Mouse (Mus musculus): ENCODE results near the gene Gbp9. TPM values are rescaled to one million over a fixed set of nuclear protein-coding genes. Genes with fewer than 3 reads are reported as not detected.
"Not testable (repeated sequence)": the region's sequence is repeated elsewhere in the genome, so short reads cannot be mapped to it uniquely, and the experiment has no call there.

Gene Gbp9
- polyA plus RNA-seq, 1 experiment from 2014 or later = 0.74 TPM

DNA sequence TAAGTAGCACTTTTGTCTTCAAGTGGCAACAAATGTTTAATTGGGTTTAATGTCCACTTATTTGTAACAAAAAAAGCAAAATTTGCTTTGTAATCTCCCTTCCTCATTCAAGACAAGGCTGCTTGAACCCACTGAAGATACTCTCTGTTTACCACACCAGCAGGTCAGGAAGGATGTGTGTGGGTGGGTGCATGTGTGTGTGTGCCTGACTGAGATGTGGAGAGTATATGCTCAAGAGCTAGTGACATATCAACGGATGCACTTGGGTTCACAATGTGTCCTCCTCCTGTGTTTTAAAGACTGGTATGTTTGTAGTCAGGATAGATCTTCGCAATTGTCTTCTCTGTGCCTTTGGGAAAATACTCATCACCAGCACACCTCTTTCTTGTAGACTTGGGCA, 24.6 kb downstream of the Gbp9 start:
- Histone ChIP-seq H3K9ac (no peak overlapping the region), H3K27me3 (no peaks in the 10 kb centered on the region)
- WGBS = 85% methylated on average over 2 of the region's 2 CpGs

DNA sequence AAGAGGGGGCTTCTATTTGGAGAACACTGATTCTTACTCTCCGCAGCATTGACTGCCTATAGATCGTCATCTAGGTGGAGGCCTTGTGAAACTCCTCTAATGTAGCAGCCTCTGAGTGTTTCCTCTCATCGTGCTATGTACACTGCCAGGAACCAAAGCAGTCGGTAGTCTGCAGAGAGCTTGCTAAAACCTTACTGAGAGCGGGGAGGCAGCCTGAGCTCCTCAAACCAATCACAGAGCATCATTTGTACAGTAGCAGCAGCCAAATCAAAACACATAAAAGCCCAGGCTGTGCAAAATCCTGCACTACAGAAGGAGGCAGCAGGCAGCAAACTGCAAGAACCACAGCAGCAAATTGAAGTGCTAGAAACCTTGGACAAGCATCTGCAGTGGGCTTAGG, 25.7 kb downstream of the Gbp9 start:
- no peak overlapping the region for H3K4me3 ChIP-seq
- no peak for ATAC-seq
- no peak overlapping the region for H3K9ac ChIP-seq
- H3K27me3 ChIP-seq = no peaks in the 10 kb centered on the region
- no peak overlapping the region for H3K4me2 ChIP-seq
- no peaks in the 10 kb centered on the region for H3K4me1 ChIP-seq
- no peaks in the 10 kb centered on the region for H3K36me3 ChIP-seq (ENCODE audit: poor library complexity, severe bottlenecking)
- no peak overlapping the region for H3K27ac ChIP-seq
- WGBS = 92% methylated on average over 5 of the region's 5 CpGs
- no peaks in the 10 kb centered on the region for H3K9me3 ChIP-seq (replicated peaks)

More for the DNA sequence above, 24.6 kb downstream of the Gbp9 start:
- no peaks in the 10 kb centered on the region for H3K4me1 ChIP-seq
- H3K36me3 ChIP-seq (ENCODE audit: poor library complexity, severe bottlenecking) = no peaks in the 10 kb centered on the region
- H3K27ac ChIP-seq = no peak overlapping the region
- ATAC-seq = no peak
- H3K4me2 ChIP-seq = no peak overlapping the region
- no peaks in the 10 kb centered on the region for H3K9me3 ChIP-seq (replicated peaks)
- no peak overlapping the region for H3K4me3 ChIP-seq

DNA sequence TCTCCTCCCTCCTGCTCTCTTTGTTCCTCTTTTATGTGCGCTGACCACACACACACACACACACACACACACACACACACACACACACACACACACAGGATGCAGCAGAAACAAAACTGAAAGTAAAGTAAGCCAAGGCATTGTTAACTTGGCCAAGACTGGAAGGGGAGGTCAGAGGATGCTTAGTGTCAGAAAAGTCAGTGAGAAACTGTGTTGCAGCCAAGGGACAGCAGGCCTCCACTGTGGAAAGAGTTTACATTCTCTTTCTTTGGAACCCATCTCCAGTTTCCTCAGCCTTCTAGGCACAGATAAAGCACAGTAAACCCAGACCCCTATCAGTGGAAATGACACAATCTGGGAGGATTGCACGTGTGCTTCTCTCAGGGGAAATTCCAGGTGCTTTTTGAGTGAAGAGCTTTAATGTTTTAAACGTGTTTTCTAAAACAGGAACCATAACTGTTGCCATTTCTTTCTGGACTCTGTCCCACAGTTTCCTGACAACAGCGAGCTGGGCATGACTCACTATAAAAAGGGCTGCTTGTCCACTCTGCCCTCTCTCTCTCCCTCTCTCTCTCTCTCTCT, 29.0 kb downstream of the Gbp9 start:
- H3K4me1 ChIP-seq; H3K27me3 ChIP-seq; H3K9me3 ChIP-seq (replicated peaks); H3K4me2 ChIP-seq; H3K4me3 ChIP-seq; H3K9ac ChIP-seq; H3K27ac ChIP-seq; H3K36me3 ChIP-seq (ENCODE audit: poor library complexity, severe bottlenecking); ATAC-seq: not testable (repeated sequence)
- WGBS = 21% methylated on average over 4 of the region's 4 CpGs

DNA sequence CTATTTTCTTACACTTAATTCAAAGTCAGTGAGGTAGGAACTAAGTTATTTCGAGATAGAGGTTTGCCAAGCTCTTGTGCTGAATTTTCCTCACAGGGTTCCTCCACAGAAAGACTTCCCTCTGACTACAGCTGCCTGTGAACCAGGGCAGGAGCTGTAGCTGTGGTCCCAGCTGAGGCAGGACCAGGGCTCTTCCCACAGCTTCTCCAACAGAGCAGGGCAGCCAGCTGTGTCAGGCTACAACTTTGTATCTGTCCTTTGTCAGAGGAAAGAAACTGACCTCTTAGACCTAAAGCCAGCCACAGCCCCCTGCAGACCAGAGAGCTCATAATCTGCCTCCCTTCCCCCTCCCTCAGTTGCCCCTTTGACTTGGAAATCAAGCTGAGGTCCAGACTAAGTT, 29.6 kb downstream of the Gbp9 start:
- H3K4me1 ChIP-seq; H3K27me3 ChIP-seq; ATAC-seq; H3K36me3 ChIP-seq (ENCODE audit: poor library complexity, severe bottlenecking); H3K4me2 ChIP-seq; H3K9ac ChIP-seq; H3K9me3 ChIP-seq (replicated peaks); H3K27ac ChIP-seq; H3K4me3 ChIP-seq: not testable (repeated sequence)
- WGBS = 45% methylated on average over 1 of the region's 1 CpGs

DNA sequence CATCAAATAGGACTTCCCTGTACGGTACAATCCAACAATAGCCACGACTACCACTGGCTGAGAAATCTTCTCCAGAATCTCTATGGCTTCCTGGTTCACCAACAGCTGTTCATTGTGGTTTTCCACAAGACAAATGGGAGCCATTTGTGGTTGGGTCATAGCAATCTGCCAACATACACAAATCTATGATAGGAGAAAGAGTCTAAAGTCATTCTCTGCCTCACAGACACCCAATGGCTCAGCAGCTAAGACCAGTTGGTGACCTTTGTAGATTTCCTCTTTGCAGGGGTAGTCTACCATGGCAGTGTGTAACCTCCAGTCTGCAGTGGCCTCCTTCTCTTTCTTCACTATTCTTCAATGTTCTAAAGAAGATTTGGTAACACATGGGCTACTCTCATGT, 33.6 kb downstream of the Gbp9 start:
- not testable (repeated sequence) for H3K9ac ChIP-seq; H3K9me3 ChIP-seq (replicated peaks); H3K27ac ChIP-seq; H3K36me3 ChIP-seq (ENCODE audit: poor library complexity, severe bottlenecking); H3K27me3 ChIP-seq; H3K4me1 ChIP-seq; H3K4me3 ChIP-seq; ATAC-seq; H3K4me2 ChIP-seq
- WGBS = 85% methylated on average over 2 of the region's 2 CpGs

DNA sequence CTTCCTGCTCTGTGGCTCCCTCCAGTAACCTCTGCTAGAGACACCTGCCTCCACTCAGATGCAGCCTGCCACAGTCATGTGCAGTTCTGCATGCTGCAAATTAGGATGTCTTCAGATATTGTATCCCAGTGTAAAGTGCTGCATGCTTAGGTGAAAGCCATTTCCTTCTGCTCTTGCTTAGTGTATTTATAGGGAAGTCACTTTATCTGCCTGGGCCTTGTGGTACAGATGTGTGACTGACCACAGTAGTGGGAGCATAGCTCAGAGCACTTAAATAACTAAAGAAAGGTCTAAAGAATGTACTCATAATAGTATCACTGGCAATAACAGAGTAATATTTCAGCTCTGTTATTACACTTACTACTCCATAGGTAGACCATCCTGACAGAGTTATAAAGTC, 57.4 kb downstream of the Gbp9 start:
- H3K27me3 ChIP-seq = no peaks in the 10 kb centered on the region
- no peaks in the 10 kb centered on the region for H3K36me3 ChIP-seq (ENCODE audit: poor library complexity, severe bottlenecking)
- H3K4me3 ChIP-seq = no peak overlapping the region
- ATAC-seq = no peak
- H3K27ac ChIP-seq = no peak overlapping the region
- H3K9me3 ChIP-seq (replicated peaks) = no peaks in the 10 kb centered on the region
- no peak overlapping the region for H3K4me2 ChIP-seq
- no peaks in the 10 kb centered on the region for H3K4me1 ChIP-seq
- H3K9ac ChIP-seq = no peak overlapping the region

DNA sequence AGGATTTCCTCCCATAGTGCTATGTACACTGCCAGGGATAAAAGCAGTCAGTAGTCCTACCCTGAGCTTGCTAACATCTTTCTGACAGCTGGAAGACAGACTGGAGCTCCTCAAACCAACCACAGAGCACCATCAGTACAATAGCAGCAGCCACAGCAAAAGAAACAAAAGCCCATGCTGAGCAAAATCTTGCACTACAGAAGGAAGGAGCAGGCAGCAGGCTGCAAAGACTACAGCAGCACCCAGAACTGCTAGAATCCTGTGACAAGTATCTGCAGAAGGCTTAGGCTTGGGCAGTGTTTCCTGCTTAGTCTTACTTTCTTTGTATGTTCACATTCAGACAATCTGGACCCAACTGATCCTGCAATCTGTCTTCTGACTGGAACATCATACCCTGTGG, 71.0 kb downstream of the Gbp9 start:
- not testable (repeated sequence) for H3K27me3 ChIP-seq; H3K36me3 ChIP-seq (ENCODE audit: poor library complexity, severe bottlenecking); H3K4me2 ChIP-seq; H3K27ac ChIP-seq; H3K9me3 ChIP-seq (replicated peaks); H3K9ac ChIP-seq; H3K4me3 ChIP-seq; H3K4me1 ChIP-seq; ATAC-seq

DNA sequence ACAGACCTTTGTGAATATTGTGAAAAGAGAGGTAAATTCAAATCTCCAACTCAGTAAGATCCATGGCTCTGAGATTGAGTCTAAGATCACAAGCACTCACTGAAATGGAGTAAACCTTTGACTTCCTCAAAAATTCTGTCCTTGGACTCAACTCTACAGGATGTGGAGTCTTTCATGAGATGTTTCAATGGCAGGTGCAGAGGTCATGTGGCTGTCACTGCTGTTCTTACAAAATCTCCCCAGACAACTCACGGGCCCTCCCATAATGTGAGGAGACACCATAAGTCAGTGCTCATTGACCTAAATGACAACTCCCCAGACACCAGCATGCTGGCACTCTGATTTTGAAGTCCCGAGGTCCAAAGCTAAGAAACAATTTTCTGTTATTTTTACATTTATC, 74.9 kb downstream of the Gbp9 start:
- H3K4me2 ChIP-seq; H3K27ac ChIP-seq; H3K4me3 ChIP-seq; H3K36me3 ChIP-seq (ENCODE audit: poor library complexity, severe bottlenecking); H3K4me1 ChIP-seq; ATAC-seq; H3K27me3 ChIP-seq; H3K9ac ChIP-seq; H3K9me3 ChIP-seq (replicated peaks): not testable (repeated sequence)
- 73% methylated on average over 2 of the region's 2 CpGs for WGBS

DNA sequence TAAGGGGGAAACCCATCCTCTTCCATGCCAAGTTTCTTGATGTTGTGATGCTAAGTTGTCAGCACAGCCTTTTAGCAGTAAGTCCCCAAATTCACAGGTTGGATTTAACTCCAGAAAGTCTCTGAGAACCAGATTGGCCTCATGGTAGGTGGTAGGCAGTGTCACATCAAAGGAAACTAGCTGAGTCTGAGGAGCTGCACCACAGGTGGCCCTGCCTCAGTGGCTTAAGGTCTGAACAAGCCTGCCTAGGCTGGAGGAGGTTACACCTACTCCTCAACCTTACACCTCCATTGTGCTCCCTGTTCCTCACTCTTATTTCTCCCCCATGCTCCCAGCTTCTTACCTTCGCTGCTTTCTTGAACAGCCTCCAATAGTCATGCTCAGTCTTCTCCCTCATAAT, 76.0 kb downstream of the Gbp9 start:
- 76% methylated on average over 1 of the region's 1 CpGs for WGBS
- Histone ChIP-seq H3K9ac (no peak overlapping the region), H3K27ac (no peak overlapping the region), H3K4me3 (no peak overlapping the region), H3K4me1 (no peaks in the 10 kb centered on the region), H3K9me3 (replicated peaks) (no peaks in the 10 kb centered on the region; the same call in 1 of the 2 replicates), H3K27me3 (no peaks in the 10 kb centered on the region), H3K4me2 (no peak overlapping the region), H3K36me3 (ENCODE audit: poor library complexity, severe bottlenecking) (no peaks in the 10 kb centered on the region)
- ATAC-seq = no peak

DNA sequence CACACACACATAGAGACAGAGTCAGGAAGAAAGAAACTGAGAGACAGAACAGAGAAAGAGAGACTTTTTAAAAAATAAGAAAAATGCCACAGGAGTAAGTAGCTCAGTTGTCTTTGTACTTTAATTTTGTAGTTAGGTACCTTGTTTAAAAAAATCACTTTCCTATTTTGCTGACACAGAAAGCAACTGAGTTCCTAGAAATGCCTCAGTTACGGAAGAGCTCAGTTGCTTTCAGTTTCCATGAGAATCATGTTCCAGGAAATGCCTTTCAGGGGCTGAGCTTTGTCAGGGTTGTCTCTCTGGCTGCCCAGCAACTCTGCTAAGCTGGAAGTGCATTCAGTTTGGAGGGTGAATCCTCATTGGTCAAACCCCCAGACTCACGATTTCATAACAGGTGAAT, 76.9 kb downstream of the Gbp9 start:
- not testable (repeated sequence) for H3K4me3 ChIP-seq; H3K27me3 ChIP-seq; H3K9ac ChIP-seq; H3K4me2 ChIP-seq; H3K36me3 ChIP-seq (ENCODE audit: poor library complexity, severe bottlenecking); ATAC-seq; H3K27ac ChIP-seq; H3K4me1 ChIP-seq; H3K9me3 ChIP-seq (replicated peaks)
- WGBS = 85% methylated on average over 2 of the region's 2 CpGs

DNA sequence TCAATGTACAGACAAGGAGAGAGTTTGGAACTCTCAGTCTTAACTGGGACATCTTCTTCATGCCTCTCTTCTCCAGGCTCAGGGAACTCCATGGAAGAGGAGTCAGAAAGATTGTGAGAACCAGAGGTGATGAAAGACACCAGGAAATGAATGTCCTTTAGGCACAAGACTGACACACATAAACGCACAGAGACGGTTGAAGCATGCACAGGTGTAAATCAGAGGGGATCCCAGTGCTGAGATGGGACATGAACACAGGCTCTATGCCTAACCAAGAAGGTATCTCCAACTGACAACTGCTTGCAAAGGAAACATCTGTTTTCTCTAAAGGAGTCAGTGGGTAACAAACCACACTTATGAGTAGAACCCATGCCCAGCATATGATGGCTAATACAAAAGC, 79.1 kb downstream of the Gbp9 start:
- Histone ChIP-seq H3K27ac (no peak overlapping the region), H3K9ac (no peak overlapping the region), H3K36me3 (ENCODE audit: poor library complexity, severe bottlenecking) (no peaks in the 10 kb centered on the region), H3K4me3 (no peak overlapping the region), H3K27me3 (no peaks in the 10 kb centered on the region), H3K4me1 (no peaks in the 10 kb centered on the region), H3K9me3 (replicated peaks) (no peaks in the 10 kb centered on the region; the same call in 1 of the 2 replicates), H3K4me2 (no peak overlapping the region)
- ATAC-seq = no peak
- WGBS = 91% methylated on average over 2 of the region's 2 CpGs

DNA sequence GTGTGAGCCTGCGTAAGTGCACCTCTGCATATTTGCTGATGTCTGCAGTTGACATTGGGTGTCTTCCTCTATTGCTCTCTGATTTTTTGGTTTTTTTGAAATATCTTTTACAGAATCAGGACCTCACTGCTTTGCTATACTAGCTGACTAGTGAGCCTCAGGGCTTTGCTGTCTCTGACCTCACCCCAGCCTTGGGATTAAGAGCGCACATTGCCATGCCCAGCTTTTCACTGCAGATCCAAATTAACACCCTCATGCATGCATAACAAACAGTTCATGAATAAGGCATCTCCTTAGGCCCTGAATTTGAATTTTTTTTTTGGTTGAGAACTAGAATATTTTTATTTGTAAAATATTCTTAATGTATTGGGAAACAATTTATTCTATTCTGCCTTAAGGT, 84.1 kb downstream of the Gbp9 start:
- no peaks in the 10 kb centered on the region for H3K4me1 ChIP-seq
- no peaks in the 10 kb centered on the region for H3K36me3 ChIP-seq (ENCODE audit: poor library complexity, severe bottlenecking)
- H3K4me3 ChIP-seq = no peak overlapping the region
- H3K27me3 ChIP-seq = no peaks in the 10 kb centered on the region
- H3K9me3 ChIP-seq (replicated peaks) = no peaks in the 10 kb centered on the region; the same call in 1 of the 2 replicates
- H3K27ac ChIP-seq = no peak overlapping the region
- no peak overlapping the region for H3K9ac ChIP-seq
- no peak overlapping the region for H3K4me2 ChIP-seq
- 77% methylated on average over 2 of the region's 2 CpGs for WGBS
- ATAC-seq = no peak

DNA sequence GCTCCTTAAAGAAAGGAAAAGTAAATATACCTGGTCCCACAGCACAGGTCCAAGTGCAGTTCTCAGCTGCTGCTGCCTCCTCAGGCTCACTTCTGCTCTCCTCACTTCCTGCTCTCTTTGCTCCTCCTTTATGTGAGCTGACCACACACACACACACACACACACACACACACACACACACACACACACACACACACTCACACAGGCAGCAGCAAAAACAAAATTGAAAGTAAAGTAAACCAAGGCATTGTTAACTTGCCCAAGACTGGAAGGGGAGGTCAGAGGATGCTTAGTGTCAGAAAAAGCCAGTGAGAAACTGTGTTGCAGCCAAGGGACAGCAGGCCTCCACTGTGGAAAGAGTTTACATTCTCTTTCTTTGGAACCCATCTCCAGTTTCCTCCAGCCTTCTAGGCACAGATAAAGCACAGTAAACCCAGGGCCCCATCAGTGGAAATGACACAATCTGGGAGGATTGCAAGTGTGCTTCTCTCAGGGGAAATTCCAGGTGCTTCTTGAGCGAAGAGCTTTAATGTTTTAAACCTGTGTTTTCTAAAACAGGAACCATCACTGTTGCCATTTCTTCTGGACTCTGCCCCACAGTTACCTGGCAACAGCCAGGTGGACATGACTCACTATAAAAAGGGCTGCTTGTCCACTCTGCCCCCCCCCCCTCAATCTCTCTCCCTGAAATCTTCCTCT, 85.7 kb downstream of the Gbp9 start:
- not testable (repeated sequence) for ATAC-seq; H3K9ac ChIP-seq; H3K27me3 ChIP-seq; H3K27ac ChIP-seq; H3K4me2 ChIP-seq; H3K36me3 ChIP-seq (ENCODE audit: poor library complexity, severe bottlenecking); H3K4me3 ChIP-seq; H3K4me1 ChIP-seq; H3K9me3 ChIP-seq (replicated peaks)
- 91% methylated on average over 1 of the region's 1 CpGs for WGBS
